Comparison of ENCODE assay signal across 1 mouse cellular context in genomic region chr7:35606816-35607215, GRCm38 (mm10).
TF ChIP-seq lines count a peak whose summit lies in the region.

No protein-coding gene starts in this region.

TF ChIP-seq in CH12.LX, 34 proteins besides CTCF, POLR2A, EP300 and RAD21 (continued from another document):
- TF ChIP-seq UBTF (IDR thresholded peaks at IDR 0.05; ENCODE audit: low read depth, low read length): no peak
- TF ChIP-seq MAX (IDR thresholded peaks at IDR 0.05; ENCODE audit: low read length): no peak
- no peak for TF ChIP-seq ZC3H11A (IDR thresholded peaks at IDR 0.05; ENCODE audit: low read depth, low read length)
- TF ChIP-seq TCF12 (IDR thresholded peaks at IDR 0.05; ENCODE audit: low read depth, low read length): no peak
- no peak for TF ChIP-seq NRF1 (IDR thresholded peaks at IDR 0.05; ENCODE audit: low read depth, low read length)
- no peak for TF ChIP-seq MAFK (IDR thresholded peaks at IDR 0.05; ENCODE audit: insufficient replicate concordance, low read length)
- no peak for TF ChIP-seq PAX5 (IDR thresholded peaks at IDR 0.05; ENCODE audit: low read length)
- no peak for TF ChIP-seq ZNF384 (IDR thresholded peaks at IDR 0.05; ENCODE audit: low read depth, low read length)
- no peak for TF ChIP-seq BHLHE40 (IDR thresholded peaks at IDR 0.05; ENCODE audit: low read depth, low read length)
- TF ChIP-seq SIN3A (IDR thresholded peaks at IDR 0.05; ENCODE audit: low read length): no peak
- TF ChIP-seq USF2 (conservative IDR thresholded peaks at IDR 0.05; ENCODE audit: low read depth, low read length): no peak
